Mouse (Mus musculus): ENCODE data around the gene Ccr8.

The Ccr8 gene

DNA sequence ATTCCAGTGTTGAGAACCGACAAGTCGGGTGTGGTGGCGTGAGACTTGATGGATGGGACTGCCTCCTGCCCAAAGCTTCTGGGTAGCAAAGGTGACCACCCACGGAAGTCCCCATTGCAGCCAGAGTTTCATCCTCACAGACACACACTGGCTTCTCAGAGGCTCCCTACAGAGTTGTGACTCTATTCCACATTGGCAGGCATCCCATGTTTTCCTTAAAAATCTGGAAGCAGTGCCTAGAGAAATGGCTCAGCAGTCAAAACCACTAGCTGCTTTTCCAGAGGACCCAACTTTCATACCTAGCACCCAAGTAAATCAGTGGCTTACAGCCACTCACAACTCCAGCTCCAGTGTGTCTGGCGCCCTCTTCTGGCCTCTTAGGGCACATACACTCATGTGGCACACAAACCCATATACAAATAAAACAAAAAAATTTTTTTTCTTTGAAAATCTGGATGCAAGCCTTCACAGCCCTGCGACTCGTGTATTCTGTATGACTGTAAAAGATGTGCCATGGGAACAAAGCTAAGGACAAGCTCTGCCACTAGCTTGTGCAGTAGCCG lies 11.3 kb upstream of the Ccr8 start:
- no peak for TF ChIP-seq GATA4 (IDR thresholded peaks at IDR 0.05; ENCODE audit: insufficient replicate concordance, low read length)

DNA sequence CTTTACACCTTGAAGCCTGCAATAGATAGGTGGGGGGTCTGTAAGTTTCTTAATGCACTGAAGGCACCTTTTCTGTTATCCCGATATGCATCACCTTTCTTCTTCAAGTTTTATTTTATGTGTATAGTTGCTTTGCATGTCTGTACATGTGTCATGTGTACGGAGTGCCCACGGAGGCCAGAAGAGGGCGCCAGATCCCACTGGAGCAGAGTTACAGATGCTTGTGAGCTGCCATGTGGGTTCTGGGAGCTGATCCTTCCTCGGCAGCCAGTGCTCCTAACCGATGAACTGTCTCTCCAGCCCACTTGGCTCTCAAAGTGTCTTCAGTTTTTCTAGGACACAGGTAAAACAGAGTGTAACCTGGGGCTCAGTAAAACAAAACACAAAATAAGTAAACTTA lies 10.7 kb upstream of the Ccr8 start:
- no peak for TF ChIP-seq GATA4 (IDR thresholded peaks at IDR 0.05; ENCODE audit: insufficient replicate concordance, low read length)

DNA sequence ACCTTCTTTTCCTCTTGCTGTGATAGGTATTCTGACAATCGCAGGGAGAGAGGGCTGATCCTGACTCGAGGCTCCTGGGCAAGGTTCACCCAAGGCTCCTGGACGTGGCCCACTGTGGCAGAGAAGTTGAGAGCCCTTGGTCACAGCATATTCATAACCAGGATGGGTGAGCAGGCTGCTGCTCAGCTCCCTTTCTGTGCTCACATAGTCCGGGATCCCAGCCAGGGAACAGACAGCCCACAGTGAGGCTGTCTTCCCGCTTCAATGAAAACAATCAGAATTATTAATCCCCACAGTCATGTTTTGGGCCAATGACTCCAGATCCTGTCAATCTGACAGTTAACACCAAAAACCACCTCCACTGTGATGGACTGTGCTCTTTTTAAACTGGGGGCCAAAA lies 9.9 kb upstream of the Ccr8 start:
- no peak for TF ChIP-seq GATA4 (IDR thresholded peaks at IDR 0.05; ENCODE audit: insufficient replicate concordance, low read length)

DNA sequence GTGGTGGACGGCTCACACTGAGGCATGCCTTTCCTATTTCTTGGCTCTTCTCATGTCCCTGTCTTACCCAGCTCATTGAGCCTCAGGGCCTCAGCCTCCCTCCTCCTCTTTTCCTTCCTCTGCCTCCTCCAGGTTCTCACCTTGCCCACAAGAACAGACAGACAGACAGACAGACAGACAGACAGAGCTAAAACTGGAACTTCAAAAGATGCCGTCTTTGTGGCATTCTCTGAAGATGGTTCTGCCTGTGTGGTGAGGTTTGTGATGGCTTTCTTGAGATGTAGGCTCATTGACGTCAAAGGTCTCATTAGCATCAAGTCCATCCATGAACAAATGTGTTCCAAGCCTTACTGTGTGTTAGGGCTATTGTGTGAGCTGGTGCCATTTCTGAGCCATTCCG lies 9.2 kb upstream of the Ccr8 start:
- no peak for TF ChIP-seq GATA4 (IDR thresholded peaks at IDR 0.05; ENCODE audit: insufficient replicate concordance, low read length)

DNA sequence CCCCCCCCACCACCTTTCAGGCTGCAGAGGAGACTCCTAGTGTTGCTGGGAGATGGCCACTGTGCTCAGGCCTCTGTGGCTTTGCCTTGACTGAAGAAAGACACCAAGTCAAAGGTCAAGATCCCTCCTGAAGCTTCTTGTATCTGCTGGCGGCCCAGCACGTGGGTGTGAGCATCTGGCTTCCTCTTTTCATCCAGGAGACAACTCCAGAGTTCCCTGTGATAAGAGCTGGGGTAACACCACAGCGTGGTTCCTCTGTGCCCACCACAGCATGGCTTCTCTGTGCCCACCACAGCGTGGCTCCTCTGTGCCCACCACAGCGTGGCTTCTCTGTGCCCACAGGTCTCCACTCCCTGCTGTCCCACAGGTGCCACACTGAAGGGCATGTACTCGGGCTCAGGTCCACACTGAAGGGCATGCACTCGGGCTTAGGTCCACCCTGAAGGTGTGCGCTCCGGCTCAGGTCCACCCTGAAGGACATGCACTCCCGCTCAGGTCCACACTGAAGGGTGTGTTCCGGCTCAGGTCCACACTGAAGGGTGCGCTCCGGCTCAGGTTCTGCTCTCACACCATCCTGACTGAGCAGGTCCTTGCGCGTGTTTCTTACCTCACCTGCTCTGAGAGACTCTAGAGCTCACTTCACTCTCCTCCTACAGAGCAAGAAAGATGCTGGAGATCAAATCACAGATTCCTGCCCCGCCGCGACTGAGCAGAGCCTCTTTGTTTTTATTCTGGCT lies 8.6 kb upstream of the Ccr8 start:
- TF ChIP-seq GATA4 (IDR thresholded peaks at IDR 0.05; ENCODE audit: insufficient replicate concordance, low read length) = no peak

DNA sequence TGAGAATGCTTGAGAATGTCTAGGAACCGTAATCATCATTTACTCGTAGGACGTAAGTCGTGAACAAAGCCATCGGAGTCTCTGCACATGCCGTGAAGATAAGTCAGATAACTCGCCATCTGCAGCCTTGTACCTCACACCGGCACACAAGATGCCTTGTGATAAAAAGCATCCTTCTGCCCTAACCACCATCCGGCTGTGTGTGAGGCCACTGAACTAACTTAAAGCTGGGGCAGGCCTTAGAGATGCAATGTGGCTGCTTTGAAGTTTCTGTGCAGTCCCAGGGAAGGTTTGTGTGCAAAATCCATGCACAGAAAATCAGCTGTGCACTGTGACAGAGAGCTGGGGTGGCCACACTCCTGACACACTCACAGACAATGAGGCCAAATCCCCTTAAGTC lies 7.5 kb upstream of the Ccr8 start:
- TF ChIP-seq GATA4 (IDR thresholded peaks at IDR 0.05; ENCODE audit: insufficient replicate concordance, low read length) = no peak

DNA sequence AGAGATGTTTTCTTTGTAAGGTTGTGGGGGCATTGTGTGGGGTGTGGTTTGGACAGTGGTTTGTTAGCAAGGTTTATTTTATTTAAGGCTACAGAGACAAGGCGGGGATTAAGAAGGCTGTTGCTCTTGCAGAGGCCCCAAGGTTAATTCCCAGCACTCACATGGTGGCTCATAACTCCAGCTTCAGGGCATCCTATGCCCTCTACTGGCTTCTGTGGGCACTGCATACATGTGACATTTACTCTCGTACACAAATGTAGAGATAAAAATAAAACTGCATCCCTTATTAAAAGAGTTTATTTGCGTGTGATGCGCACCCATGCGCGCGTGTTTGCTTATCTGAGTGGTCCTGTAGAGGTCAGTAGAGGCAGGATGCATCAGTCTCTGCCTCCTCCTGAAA lies 2.8 kb upstream of the Ccr8 start:
- TF ChIP-seq GATA4 (IDR thresholded peaks at IDR 0.05; ENCODE audit: insufficient replicate concordance, low read length) = no peak

DNA sequence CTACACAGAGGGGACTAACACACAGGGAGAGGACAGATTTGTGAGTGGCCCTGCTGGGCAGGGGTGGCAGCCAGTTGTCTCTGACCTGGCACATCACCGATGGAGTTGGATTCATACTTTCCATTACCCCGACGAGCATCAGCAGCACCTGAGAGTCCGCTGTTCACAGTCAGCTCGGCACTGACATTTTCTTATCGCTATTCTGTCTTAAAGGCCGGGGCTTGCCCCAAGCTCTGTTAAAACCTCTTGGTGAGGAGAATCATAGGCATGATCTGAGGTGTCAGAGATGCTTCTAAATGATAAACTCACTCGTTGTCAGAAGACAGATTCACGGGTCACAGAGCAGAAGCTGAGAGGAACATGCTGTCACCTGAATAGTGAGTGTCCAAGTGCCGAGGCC lies 828 bp upstream of the Ccr8 start:
- no peak for TF ChIP-seq GATA4 (IDR thresholded peaks at IDR 0.05; ENCODE audit: insufficient replicate concordance, low read length)

DNA sequence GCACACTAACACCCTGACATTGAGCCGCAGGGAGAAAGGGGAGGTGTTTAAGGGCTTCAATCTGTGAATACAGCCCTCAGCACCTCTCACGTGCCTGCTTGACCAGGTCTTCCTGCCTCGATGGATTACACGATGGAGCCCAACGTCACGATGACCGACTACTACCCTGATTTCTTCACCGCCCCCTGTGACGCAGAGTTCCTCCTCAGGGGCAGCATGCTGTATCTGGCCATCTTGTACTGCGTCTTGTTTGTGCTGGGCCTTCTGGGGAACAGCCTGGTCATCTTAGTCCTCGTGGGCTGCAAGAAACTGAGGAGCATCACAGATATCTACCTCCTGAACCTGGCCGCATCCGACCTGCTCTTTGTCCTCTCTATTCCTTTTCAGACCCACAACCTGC lies 1.8 kb downstream of the Ccr8 start:
- no peak for TF ChIP-seq GATA4 (IDR thresholded peaks at IDR 0.05; ENCODE audit: insufficient replicate concordance, low read length)

DNA sequence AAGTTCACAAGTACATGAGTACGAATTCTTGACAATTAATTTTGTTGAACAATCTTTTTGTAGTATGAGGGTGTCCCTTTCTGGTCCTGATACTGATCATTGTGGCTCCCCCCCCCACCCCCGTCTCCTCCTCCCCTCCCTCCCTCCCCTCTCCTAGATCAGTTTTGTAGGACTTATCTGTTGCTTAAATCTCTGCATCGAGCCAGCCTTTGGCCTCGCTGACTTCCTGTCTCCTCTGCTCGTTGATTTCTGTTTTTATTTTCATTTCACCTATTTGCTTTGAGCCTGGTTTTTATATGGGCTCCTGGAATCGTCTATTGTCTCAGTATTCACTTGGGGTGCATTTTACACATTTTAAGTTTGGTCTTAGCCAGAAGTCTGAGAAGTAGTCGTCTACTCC lies 4.0 kb downstream of the Ccr8 start:
- TF ChIP-seq GATA4 (IDR thresholded peaks at IDR 0.05; ENCODE audit: insufficient replicate concordance, low read length) = no peak

DNA sequence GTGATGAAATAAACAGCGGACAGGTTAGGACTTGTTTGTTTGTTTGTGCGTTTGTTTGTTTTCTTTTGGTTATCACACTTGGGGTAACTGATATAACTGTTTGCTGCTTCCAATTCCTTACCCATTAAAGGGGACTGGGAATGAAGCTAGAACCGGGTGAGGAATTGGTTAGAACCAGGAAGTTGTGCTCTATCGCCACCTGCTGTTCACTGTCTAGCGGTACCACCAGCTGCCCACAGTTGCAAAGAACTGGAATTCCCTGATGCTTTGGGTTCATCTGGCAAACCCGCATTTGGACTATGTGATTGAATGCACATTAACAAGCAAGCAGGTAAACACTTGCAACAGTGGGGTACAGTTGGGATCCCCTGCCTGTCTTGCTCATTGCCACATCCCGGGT lies 6.8 kb downstream of the Ccr8 start:
- TF ChIP-seq GATA4 (IDR thresholded peaks at IDR 0.05; ENCODE audit: insufficient replicate concordance, low read length) = no peak

DNA sequence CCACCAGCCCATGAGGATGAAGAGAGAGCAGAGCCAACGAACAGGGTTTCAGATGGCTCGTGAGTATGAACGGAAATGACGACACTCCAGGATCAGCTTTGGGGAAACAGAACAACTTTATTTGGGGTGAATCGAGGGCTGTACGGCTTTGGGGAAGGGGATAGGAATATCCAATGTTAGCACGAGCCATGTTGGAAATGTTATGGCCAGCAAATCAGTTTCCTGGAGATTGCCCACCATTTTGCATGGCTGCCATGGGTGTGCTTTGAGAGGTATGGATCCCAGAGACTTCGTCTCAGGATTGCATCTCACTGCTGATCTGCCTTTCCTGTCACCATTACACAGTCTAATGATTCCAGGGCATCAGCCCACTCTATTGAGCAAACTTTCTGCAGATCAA lies 7.4 kb downstream of the Ccr8 start:
- no peak for TF ChIP-seq GATA4 (IDR thresholded peaks at IDR 0.05; ENCODE audit: insufficient replicate concordance, low read length)

DNA sequence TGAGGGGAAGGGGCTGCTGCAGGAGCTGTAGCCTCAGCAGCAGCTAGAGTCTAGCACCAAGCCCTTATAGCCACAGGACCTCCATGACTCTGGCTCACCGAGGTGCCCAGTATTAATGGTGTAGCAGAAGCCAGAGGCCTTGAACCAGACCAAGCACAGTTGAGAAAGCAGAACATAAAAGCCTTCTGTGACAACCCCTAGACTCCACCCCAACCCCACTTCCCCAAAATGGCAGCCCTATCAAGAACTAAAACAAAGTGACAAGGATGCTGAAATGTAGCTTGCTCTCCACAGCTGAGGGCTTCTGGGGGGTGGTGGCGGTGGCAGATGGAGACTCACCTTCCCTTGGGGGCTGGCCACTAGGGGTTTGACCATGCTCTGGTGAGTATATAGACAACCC lies 9.3 kb downstream of the Ccr8 start:
- no peak for TF ChIP-seq GATA4 (IDR thresholded peaks at IDR 0.05; ENCODE audit: insufficient replicate concordance, low read length)

DNA sequence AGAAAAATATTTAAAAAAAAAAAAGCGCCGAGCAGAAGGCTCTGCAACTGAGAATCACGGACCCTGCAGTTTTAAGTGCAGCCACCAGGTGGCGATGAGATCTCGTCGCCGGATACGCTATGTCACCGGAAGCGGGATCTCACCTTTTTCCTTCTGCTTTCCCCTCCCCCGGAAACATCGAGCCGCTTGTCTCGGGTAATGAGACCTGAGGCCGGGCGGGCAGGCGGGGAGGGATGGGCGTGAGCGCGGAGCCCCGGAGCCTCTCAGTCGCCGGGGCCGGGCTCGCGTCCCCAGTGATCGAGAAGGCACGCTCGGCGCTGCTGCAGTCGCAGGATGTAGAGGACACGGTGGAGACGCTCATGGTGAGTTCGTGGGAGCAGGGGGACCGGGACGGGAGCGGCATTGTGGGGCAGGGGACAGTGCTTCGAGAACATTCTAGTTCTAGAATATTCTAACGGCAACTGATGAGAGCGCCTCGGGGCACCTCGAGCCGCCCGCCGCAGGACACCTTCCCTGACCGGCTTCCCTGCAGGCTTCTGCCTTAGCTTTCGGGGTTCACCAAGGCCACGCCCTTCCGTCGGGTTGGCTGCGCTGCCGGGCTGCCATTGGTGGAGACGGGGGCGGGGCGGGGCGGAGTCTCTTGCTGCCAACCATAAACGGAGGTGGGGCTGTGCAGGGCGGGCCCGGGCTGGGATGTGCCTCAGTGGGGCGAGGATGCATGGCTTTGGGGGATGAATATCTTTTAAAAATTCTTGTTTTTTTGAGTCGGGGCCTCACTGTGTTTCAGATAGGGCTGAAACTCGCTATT lies 18.5 kb downstream of the Ccr8 start, which contains the start of gene Slc25a38:
Gene Slc25a38 (plus strand): TSS at position 164 of the 808 bp plus-strand sequence.
- no peak for TF ChIP-seq GATA4 (IDR thresholded peaks at IDR 0.05; ENCODE audit: insufficient replicate concordance, low read length)

DNA sequence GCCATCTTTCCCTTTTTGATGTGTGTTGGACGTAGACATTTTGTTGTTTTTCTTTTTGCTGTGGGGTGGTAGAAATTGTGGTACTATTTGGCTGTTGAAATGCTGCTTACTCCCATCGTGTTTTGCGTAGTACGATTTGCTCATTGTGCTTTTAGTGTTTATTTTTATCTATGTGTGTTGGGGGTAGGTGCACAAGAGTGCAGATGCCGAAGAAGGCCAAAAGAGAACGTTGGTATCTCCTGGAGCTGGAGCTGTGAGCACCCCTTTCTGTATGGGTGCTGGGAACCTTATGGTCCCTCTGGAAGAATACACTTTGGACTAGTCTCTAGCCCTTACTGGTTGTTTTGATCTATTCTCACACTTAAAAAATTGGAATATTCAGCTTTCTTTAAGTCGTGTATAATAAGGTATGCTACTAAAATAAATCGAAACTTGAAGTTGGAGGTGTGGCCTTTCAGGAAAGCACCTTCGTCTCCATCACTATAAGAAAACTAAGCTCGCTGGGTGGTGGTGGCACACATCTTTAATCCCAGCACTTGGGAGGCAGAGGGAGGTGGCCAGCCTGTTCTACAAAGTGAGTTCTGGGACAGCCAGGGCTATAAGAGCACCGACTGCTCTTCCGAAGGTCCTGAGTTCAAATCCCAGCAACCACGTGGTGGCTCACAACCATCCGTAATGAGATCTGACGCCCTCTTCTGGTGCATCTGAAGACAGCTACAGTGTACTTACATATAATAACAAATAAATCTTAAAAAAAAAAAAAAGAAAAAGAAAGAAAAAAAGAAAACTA lies 19.4 kb downstream of the Ccr8 start:
- no peak for TF ChIP-seq GATA4 (IDR thresholded peaks at IDR 0.05; ENCODE audit: insufficient replicate concordance, low read length)
